Mouse (Mus musculus): ENCODE data around the gene Gbp6. TPM values are rescaled to one million over a fixed set of nuclear protein-coding genes. Genes with fewer than 3 reads are reported as not detected.
"Not testable (repeated sequence)": the region's sequence is repeated elsewhere in the genome, so short reads cannot be mapped to it uniquely, and the experiment has no call there.

The Gbp6 gene
- polyA plus RNA-seq, 1 experiment from 2014 or later, result 2.0 TPM

GRCm38 (mm10) chr5:105236040-105236439 lies 57.5 kb downstream of the Gbp6 start:
- not testable (repeated sequence) for H3K4me1 ChIP-seq (replicated peaks; ENCODE audit: control insufficient read depth, insufficient read depth, low read length); H3K36me3 ChIP-seq (ENCODE audit: control insufficient read depth, insufficient read depth, low read length); H3K9me3 ChIP-seq (ENCODE audit: control insufficient read depth, low read length); H3K4me2 ChIP-seq (ENCODE audit: low read depth, low read length); H3K4me3 ChIP-seq (ENCODE audit: low read length); H3K9ac ChIP-seq (ENCODE audit: low read length); H3K27me3 ChIP-seq (ENCODE audit: control insufficient read depth, insufficient read depth, low read depth, low read length); H3K27ac ChIP-seq (ENCODE audit: low read length); ATAC-seq (ENCODE audit: low read depth)
- 83% methylated on average over 3 of the region's 3 CpGs for WGBS

Other genes with a start within 250 kb of the Gbp6 start
- gene Gbp9, start 154.2 kb downstream of the Gbp6 start, polyA plus RNA-seq (2015; fragmentation: Nextera tagmentation; extraction: Ambion mirVana), result 4.0 and 4.2 TPM in 2 replicates
- 0.80 and 1.8 TPM in 2 replicates for gene Gbp8, start 154.2 kb downstream of the Gbp6 start, polyA plus RNA-seq (2015; fragmentation: Nextera tagmentation; extraction: Ambion mirVana)
- gene Gbp4, start 154.1 kb downstream of the Gbp6 start, polyA plus RNA-seq (2015; fragmentation: Nextera tagmentation; extraction: Ambion mirVana), result 2.0 and 3.4 TPM in 2 replicates
- 0.06 and 0.49 TPM in 2 replicates for gene Gbp10, start 54.2 kb downstream of the Gbp6 start, polyA plus RNA-seq (2015; fragmentation: Nextera tagmentation; extraction: Ambion mirVana)
- gene Gm43302, start within 50 bp of the Gbp6 start, polyA plus RNA-seq (2015; fragmentation: Nextera tagmentation; extraction: Ambion mirVana), result 0.06 TPM in 1 of 2 replicates, not detected in the other
- gene Lrrc8b, start 122.1 kb upstream of the Gbp6 start, polyA plus RNA-seq (2015; fragmentation: Nextera tagmentation; extraction: Ambion mirVana), result 5.2 and 5.6 TPM in 2 replicates
- 27.0 and 29.2 TPM in 2 replicates for gene Lrrc8c, start 225.7 kb upstream of the Gbp6 start, polyA plus RNA-seq (2015; fragmentation: Nextera tagmentation; extraction: Ambion mirVana)